Mouse (Mus musculus): Measurements from ENCODE around the gene Tmod3. TPM values are rescaled to one million over a fixed set of nuclear protein-coding genes. Genes with fewer than 3 reads are reported as not detected.
"Not testable (repeated sequence)": the region's sequence is repeated elsewhere in the genome, so short reads cannot be mapped to it uniquely, and the experiment has no call there.

Tmod3 gene
- polyA plus RNA-seq, 1 experiment = 28.6 TPM

DNA sequence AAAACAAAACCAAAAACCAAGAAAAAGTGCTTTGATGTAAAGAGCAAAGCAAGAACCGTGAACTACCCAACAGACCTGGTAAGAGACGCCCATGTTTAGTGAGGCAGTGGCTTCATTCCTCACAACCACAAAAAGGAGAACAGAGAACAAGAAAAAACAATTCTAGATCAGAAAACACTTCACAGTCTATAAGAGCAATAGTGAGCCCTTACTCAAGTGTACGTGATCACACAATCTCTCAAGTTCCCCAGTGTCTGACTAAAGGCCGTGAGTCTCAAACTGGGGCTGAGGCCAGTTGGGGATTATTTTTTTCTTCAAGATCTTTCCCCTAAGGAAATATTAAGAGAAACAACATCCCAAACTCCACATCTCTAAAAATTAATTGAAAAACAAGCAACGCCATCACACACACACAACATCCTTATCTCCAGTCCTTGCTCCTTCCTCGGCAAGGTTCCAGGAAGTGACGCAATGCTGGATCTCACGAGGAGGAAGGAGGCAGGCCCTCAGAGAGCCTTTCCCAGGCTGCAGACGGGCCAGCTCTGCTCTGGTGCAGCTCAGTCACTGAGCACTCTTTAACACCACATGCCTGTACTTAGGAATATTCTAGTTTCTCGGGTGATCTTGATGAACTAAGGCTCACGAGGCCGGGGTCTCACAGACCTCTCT, 12.4 kb downstream of the Tmod3 start:
- WGBS = 20% methylated on average over 12 of the region's 12 CpGs
- Histone ChIP-seq H3K4me1 (ENCODE audit: control insufficient read depth, insufficient read depth, low read length) (peaks cover 6% of the 10 kb centered on the region), H3K27ac (ENCODE audit: control insufficient read depth, insufficient read depth, low read depth, low read length, poor library complexity) (peak overlapping the region; percentile 2; the same call in 1 of the 2 replicates), H3K4me3 (replicated peaks; ENCODE audit: control insufficient read depth, low read depth, low read length) (no peak overlapping the region)
- no peak for TF ChIP-seq CTCF (IDR thresholded peaks at IDR 0.05; ENCODE audit: control insufficient read depth, insufficient read depth, low read length)
- no peak for TF ChIP-seq POLR2A (IDR thresholded peaks at IDR 0.05; ENCODE audit: borderline replicate concordance, control insufficient read depth, low read depth, low read length)

DNA sequence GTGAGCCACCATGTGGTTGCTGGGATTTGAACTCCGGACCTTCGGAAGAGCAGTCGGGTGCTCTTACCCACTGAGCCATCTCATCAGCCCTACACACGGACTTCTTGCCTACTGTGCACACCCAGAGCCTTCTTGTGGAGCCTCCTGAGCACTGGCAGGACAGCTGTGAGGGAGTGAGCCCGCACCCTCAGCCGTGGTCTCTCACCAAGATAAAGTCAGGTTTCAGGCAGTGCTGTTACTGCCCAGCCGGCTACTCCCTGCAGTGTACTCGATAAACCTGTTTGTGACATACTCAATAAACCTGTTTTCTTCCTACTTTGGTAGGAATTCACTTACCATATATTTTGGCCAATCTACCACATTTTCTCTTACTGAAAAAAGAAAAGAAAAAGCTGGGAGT, 13.9 kb downstream of the Tmod3 start:
- TF ChIP-seq CTCF (IDR thresholded peaks at IDR 0.05; ENCODE audit: control insufficient read depth, insufficient read depth, low read length) (no peak), POLR2A (IDR thresholded peaks at IDR 0.05; ENCODE audit: borderline replicate concordance, control insufficient read depth, low read depth, low read length) (no peak)
- H3K4me3 ChIP-seq (replicated peaks; ENCODE audit: control insufficient read depth, low read depth, low read length) = no peak overlapping the region
- WGBS = 75% methylated on average over 8 of the region's 8 CpGs
- peaks cover 7% of the 10 kb centered on the region for H3K4me1 ChIP-seq (ENCODE audit: control insufficient read depth, insufficient read depth, low read length)
- H3K27ac ChIP-seq (ENCODE audit: control insufficient read depth, insufficient read depth, low read depth, low read length, poor library complexity) = no peak overlapping the region

DNA sequence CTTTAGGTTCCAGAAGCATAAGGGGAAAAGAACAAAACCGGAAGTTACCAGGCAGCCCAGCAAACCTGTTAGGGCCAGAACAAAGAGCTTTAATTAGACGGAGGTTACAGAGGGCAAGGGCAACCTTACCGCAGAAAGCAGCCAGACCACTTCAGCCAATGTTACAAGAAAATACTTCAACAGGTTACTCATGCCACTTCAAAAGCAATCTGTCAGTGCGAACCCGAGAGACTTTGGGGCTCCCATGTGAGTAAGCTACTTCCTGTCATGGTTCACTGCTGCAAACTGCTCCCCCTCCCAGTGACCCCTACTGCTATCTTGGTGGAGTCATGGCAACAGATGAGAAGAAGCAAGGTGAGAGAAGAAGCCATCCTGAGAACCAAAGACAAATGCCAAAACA, 18.0 kb downstream of the Tmod3 start:
- H3K4me3 ChIP-seq (replicated peaks; ENCODE audit: control insufficient read depth, low read depth, low read length) = no peak overlapping the region
- no peak for TF ChIP-seq CTCF (IDR thresholded peaks at IDR 0.05; ENCODE audit: control insufficient read depth, insufficient read depth, low read length)
- no peak for TF ChIP-seq POLR2A (IDR thresholded peaks at IDR 0.05; ENCODE audit: borderline replicate concordance, control insufficient read depth, low read depth, low read length)
- WGBS = 3% methylated on average over 5 of the region's 5 CpGs
- peaks cover 5% of the 10 kb centered on the region for H3K4me1 ChIP-seq (ENCODE audit: control insufficient read depth, insufficient read depth, low read length)
- no peak overlapping the region for H3K27ac ChIP-seq (ENCODE audit: control insufficient read depth, insufficient read depth, low read depth, low read length, poor library complexity)

DNA sequence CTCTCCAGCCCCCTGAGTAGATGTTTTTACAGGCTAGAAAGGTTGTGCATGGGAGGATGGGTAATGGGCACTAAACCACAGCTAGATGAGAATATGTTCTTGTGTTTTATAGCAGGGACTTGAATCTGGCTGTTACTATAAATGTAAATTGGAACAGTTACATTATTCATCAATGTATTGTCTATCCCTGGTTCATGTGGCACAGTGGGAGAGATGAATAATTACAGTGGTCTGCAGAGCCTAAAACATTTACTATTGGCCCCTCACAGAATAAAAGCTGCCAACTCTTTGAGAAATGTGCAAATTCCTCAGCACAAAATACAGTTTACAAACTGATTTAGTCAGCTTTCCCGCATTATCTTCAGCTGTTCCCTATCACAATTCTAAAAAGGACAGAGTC, 23.0 kb downstream of the Tmod3 start:
- no peak for TF ChIP-seq POLR2A (IDR thresholded peaks at IDR 0.05; ENCODE audit: borderline replicate concordance, control insufficient read depth, low read depth, low read length)
- no peak for TF ChIP-seq CTCF (IDR thresholded peaks at IDR 0.05; ENCODE audit: control insufficient read depth, insufficient read depth, low read length)
- Histone ChIP-seq H3K4me1 (ENCODE audit: control insufficient read depth, insufficient read depth, low read length) (peaks cover under 1% of the 10 kb centered on the region; the same call in 1 of the 2 replicates), H3K4me3 (replicated peaks; ENCODE audit: control insufficient read depth, low read depth, low read length) (no peak overlapping the region), H3K27ac (ENCODE audit: control insufficient read depth, insufficient read depth, low read depth, low read length, poor library complexity) (no peak overlapping the region)
- 71% methylated on average over 1 of the region's 1 CpGs for WGBS

DNA sequence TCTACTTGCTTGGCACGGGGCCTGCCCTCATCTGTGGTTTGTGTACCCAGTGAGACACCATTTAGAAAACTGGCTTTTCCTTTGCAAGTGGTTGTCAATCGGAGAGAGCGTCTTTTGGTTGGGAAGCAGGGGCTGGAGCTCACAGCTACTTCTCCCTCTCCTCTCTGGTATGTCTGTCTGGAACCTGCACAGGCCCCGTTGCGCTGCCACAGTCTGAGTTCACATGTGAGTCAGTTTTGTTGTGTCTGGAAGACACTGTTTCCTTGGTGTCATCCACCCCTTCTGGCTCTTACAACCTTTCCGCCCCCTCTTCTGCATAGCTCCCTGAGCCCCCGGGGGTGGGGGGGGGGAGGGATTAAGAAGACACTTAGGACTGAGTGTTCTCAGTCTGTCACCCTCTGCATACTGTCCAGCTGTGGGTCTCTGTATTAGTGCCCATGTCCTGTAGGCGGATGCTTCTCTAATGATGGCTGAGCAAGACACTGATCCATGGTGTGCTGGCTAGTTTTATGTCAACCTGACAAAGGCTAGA, 25.0 kb downstream of the Tmod3 start:
- Histone ChIP-seq H3K4me3 (replicated peaks; ENCODE audit: control insufficient read depth, low read depth, low read length) (no peak overlapping the region), H3K27ac (ENCODE audit: control insufficient read depth, insufficient read depth, low read depth, low read length, poor library complexity) (no peak overlapping the region), H3K4me1 (ENCODE audit: control insufficient read depth, insufficient read depth, low read length) (no peaks in the 10 kb centered on the region; the same call in 1 of the 2 replicates)
- TF ChIP-seq CTCF (IDR thresholded peaks at IDR 0.05; ENCODE audit: control insufficient read depth, insufficient read depth, low read length) (no peak), POLR2A (IDR thresholded peaks at IDR 0.05; ENCODE audit: borderline replicate concordance, control insufficient read depth, low read depth, low read length) (no peak)
- 84% methylated on average over 8 of the region's 8 CpGs for WGBS

DNA sequence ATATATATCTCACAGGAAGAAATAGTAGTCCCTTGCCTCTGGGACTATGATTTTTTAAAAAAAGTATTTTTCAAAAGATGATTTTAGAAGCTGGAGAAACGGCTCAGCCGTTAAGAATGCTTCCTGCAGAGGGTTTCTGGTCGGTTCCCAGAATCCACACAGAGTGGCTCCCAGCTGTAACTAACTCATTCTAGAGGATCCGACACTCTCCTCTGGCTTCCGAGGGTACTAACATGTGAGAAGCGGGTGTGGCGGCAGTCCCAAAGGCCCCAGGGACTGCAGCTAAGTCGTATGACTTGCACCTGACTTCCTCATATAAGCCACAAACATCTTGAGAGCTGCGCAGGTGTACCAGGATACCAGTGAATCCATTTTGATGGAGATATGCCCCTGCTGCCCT, 26.5 kb downstream of the Tmod3 start:
- not testable (repeated sequence) for H3K4me1 ChIP-seq (ENCODE audit: control insufficient read depth, insufficient read depth, low read length); H3K4me3 ChIP-seq (replicated peaks; ENCODE audit: control insufficient read depth, low read depth, low read length); H3K27ac ChIP-seq (ENCODE audit: control insufficient read depth, insufficient read depth, low read depth, low read length, poor library complexity)
- WGBS = 72% methylated on average over 9 of the region's 9 CpGs

DNA sequence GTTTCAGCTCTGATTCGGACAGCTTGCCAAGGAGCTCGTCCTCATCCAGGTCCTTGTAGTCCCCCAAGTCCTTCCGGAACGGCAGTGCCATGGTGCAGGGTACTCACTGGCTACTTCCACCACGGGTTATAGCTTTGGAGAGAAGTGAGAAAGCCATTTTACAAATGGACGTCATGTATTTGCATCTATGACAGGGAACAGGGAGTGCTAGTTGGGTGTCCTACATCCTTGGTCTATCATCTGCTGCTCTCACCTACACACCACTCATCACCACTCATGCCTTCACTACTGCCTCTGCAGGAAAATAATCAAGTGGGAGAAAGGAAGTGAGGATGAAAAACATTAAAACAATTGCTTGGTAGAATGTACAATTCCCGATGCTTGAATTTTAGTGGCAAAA, 27.0 kb downstream of the Tmod3 start:
- no peak overlapping the region for H3K27ac ChIP-seq (ENCODE audit: control insufficient read depth, insufficient read depth, low read depth, low read length, poor library complexity)
- WGBS = 91% methylated on average over 7 of the region's 7 CpGs

DNA sequence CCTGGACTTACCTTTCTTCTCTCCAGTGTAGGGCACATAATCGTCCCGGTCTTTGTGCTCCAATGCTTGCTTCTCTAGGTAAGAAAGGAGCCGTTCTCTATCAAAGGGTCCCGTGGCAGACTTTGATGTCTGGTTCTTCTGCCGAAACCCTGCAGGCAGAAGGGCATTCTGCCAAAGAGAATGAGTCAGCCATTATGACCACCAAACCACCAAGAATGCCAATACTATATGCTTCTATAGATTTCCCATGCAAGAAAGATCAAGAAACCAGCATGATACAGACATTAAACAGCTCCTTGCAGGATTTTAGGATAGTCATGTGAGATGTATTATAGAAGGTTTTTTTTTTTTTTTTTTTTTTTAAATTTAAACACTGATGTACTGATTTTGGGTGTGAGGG, 30.1 kb downstream of the Tmod3 start:
- WGBS = 33% methylated on average over 5 of the region's 5 CpGs
- Histone ChIP-seq H3K4me3 (replicated peaks; ENCODE audit: control insufficient read depth, low read depth, low read length) (no peak overlapping the region), H3K4me1 (ENCODE audit: control insufficient read depth, insufficient read depth, low read length) (no peaks in the 10 kb centered on the region), H3K27ac (ENCODE audit: control insufficient read depth, insufficient read depth, low read depth, low read length, poor library complexity) (no peak overlapping the region)
- TF ChIP-seq CTCF (IDR thresholded peaks at IDR 0.05; ENCODE audit: control insufficient read depth, insufficient read depth, low read length) (no peak), POLR2A (IDR thresholded peaks at IDR 0.05; ENCODE audit: borderline replicate concordance, control insufficient read depth, low read depth, low read length) (no peak)

More for the DNA sequence above, 27.0 kb downstream of the Tmod3 start:
- Histone ChIP-seq H3K4me1 (ENCODE audit: control insufficient read depth, insufficient read depth, low read length) (no peaks in the 10 kb centered on the region; the same call in 1 of the 2 replicates), H3K4me3 (replicated peaks; ENCODE audit: control insufficient read depth, low read depth, low read length) (no peak overlapping the region)
- TF ChIP-seq POLR2A (IDR thresholded peaks at IDR 0.05; ENCODE audit: borderline replicate concordance, control insufficient read depth, low read depth, low read length) = no peak
- TF ChIP-seq CTCF (IDR thresholded peaks at IDR 0.05; ENCODE audit: control insufficient read depth, insufficient read depth, low read length) = no peak

DNA sequence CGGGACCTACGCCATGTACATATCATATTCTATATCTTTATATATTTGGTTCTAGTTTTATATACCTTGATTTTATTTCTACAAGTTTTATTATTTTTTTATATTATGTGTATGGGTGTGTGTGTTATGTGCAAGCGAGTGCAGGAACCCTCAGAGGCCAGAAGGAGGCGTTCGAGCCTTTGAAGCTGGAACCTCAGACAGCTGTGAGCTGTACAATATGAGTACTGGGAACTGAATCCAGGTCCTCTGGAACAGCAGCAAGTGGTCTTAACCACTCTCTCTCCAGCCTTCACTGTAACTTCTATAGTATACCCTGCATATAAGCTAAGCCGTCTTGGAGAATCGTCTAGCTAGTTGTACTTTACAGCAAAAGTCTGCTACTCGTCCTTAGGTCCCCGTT, 31.4 kb downstream of the Tmod3 start:
- TF ChIP-seq POLR2A (IDR thresholded peaks at IDR 0.05; ENCODE audit: borderline replicate concordance, control insufficient read depth, low read depth, low read length) (no peak), CTCF (IDR thresholded peaks at IDR 0.05; ENCODE audit: control insufficient read depth, insufficient read depth, low read length) (no peak)
- 92% methylated on average over 9 of the region's 9 CpGs for WGBS

More for the DNA sequence above, 31.4 kb downstream of the Tmod3 start:
- no peak overlapping the region for H3K27ac ChIP-seq (ENCODE audit: control insufficient read depth, insufficient read depth, low read depth, low read length, poor library complexity)
- H3K4me3 ChIP-seq (replicated peaks; ENCODE audit: control insufficient read depth, low read depth, low read length) = no peak overlapping the region
- H3K4me1 ChIP-seq (ENCODE audit: control insufficient read depth, insufficient read depth, low read length) = no peaks in the 10 kb centered on the region
